Mouse (Mus musculus): Measurements from ENCODE around the gene Olfr1124. TPM values are rescaled to one million over a fixed set of nuclear protein-coding genes. Genes with fewer than 3 reads are reported as not detected.
"Not testable (repeated sequence)": the region's sequence is repeated elsewhere in the genome, so short reads cannot be mapped to it uniquely, and the experiment has no call there.

Gene Olfr1124
- 0.08 TPM in 1 of 2 replicates, not detected in the other for polyA plus RNA-seq (2015; fragmentation: Nextera tagmentation; extraction: Ambion mirVana)

- H3K4me2 ChIP-seq (ENCODE audit: low read length): no peak within 1 kb of the TSS
- H3K36me3 ChIP-seq (ENCODE audit: control insufficient read depth, insufficient read depth, low read length): no peaks in the 10 kb centered on the region
- H3K4me3 ChIP-seq (ENCODE audit: low read depth, low read length): no peak within 1 kb of the TSS
- no peaks in the 10 kb centered on the region for H3K4me1 ChIP-seq (ENCODE audit: control insufficient read depth, insufficient read depth, low read length)
- no peak for ATAC-seq
- H3K9me3 ChIP-seq (replicated peaks; ENCODE audit: control insufficient read depth, low read length, poor library complexity, severe bottlenecking): no peaks in the 10 kb centered on the region
- H3K27me3 ChIP-seq (ENCODE audit: control insufficient read depth, insufficient read depth, low read depth, low read length): no peaks in the 10 kb centered on the region
- H3K27ac ChIP-seq (ENCODE audit: low read length): no peak within 1 kb of the TSS
- H3K9ac ChIP-seq (ENCODE audit: low read depth, low read length): no peak within 1 kb of the TSS
- WGBS: 93% methylated on average over 1 of the region's 1 CpGs
These were observed at the start of gene Olfr1124 for GRCm38 (mm10) chr2:87429975-87430374. Olfr1124 (plus strand) TSS chr2:87430275.

GRCm38 (mm10) chr2:87383935-87384334 is 46.1 kb upstream of the Olfr1124 start:
- Histone ChIP-seq H3K4me1 (ENCODE audit: control insufficient read depth, insufficient read depth, low read length) (no peaks in the 10 kb centered on the region), H3K4me2 (ENCODE audit: low read length) (no peak overlapping the region), H3K4me3 (ENCODE audit: low read depth, low read length) (no peak overlapping the region), H3K36me3 (ENCODE audit: control insufficient read depth, insufficient read depth, low read length) (no peaks in the 10 kb centered on the region), H3K9me3 (replicated peaks; ENCODE audit: control insufficient read depth, low read length, poor library complexity, severe bottlenecking) (no peaks in the 10 kb centered on the region), H3K27ac (ENCODE audit: low read length) (no peak overlapping the region), H3K27me3 (ENCODE audit: control insufficient read depth, insufficient read depth, low read depth, low read length) (no peaks in the 10 kb centered on the region), H3K9ac (ENCODE audit: low read depth, low read length) (no peak overlapping the region)
- ATAC-seq: no peak
- WGBS: 86% methylated on average over 2 of the region's 2 CpGs

GRCm38 (mm10) chr2:87385549-87385948 is 44.5 kb upstream of the Olfr1124 start, which contains the start of gene Olfr1122:
Olfr1122 (plus strand) TSS chr2:87385849.
- Histone ChIP-seq H3K9ac (ENCODE audit: low read depth, low read length) (no peak within 1 kb of the TSS), H3K36me3 (ENCODE audit: control insufficient read depth, insufficient read depth, low read length) (no peaks in the 10 kb centered on the region), H3K4me1 (ENCODE audit: control insufficient read depth, insufficient read depth, low read length) (no peaks in the 10 kb centered on the region), H3K4me3 (ENCODE audit: low read depth, low read length) (no peak within 1 kb of the TSS), H3K9me3 (replicated peaks; ENCODE audit: control insufficient read depth, low read length, poor library complexity, severe bottlenecking) (no peaks in the 10 kb centered on the region), H3K4me2 (ENCODE audit: low read length) (no peak within 1 kb of the TSS), H3K27me3 (ENCODE audit: control insufficient read depth, insufficient read depth, low read depth, low read length) (no peaks in the 10 kb centered on the region), H3K27ac (ENCODE audit: low read length) (no peak within 1 kb of the TSS)
- WGBS: 88% methylated on average over 2 of the region's 2 CpGs
- no peak for ATAC-seq

- not testable (repeated sequence) for H3K27me3 ChIP-seq (ENCODE audit: control insufficient read depth, insufficient read depth, low read depth, low read length); ATAC-seq
- 98% methylated on average over 5 of the region's 5 CpGs for WGBS
These were observed 36.5 kb upstream of the Olfr1124 start for GRCm38 (mm10) chr2:87393605-87394004.

GRCm38 (mm10) chr2:87394686-87395085 is 35.4 kb upstream of the Olfr1124 start:
- H3K4me3 ChIP-seq (ENCODE audit: low read depth, low read length); H3K4me1 ChIP-seq (ENCODE audit: control insufficient read depth, insufficient read depth, low read length); H3K27me3 ChIP-seq (ENCODE audit: control insufficient read depth, insufficient read depth, low read depth, low read length); H3K4me2 ChIP-seq (ENCODE audit: low read length); H3K36me3 ChIP-seq (ENCODE audit: control insufficient read depth, insufficient read depth, low read length); H3K9ac ChIP-seq (ENCODE audit: low read depth, low read length); H3K9me3 ChIP-seq (replicated peaks; ENCODE audit: control insufficient read depth, low read length, poor library complexity, severe bottlenecking); H3K27ac ChIP-seq (ENCODE audit: low read length); ATAC-seq: not testable (repeated sequence)
- WGBS: 81% methylated on average over 7 of the region's 7 CpGs

More at GRCm38 (mm10) chr2:87393605-87394004, 36.5 kb upstream of the Olfr1124 start:
- H3K4me2 ChIP-seq (ENCODE audit: low read length); H3K36me3 ChIP-seq (ENCODE audit: control insufficient read depth, insufficient read depth, low read length); H3K4me1 ChIP-seq (ENCODE audit: control insufficient read depth, insufficient read depth, low read length); H3K9ac ChIP-seq (ENCODE audit: low read depth, low read length); H3K27ac ChIP-seq (ENCODE audit: low read length); H3K9me3 ChIP-seq (replicated peaks; ENCODE audit: control insufficient read depth, low read length, poor library complexity, severe bottlenecking); H3K4me3 ChIP-seq (ENCODE audit: low read depth, low read length): not testable (repeated sequence)

GRCm38 (mm10) chr2:87416335-87416734 is 13.7 kb upstream of the Olfr1124 start, which contains the start of gene Olfr1123:
Olfr1123 (plus strand) TSS chr2:87416635.
- Histone ChIP-seq H3K4me2 (ENCODE audit: low read length) (no peak within 1 kb of the TSS), H3K4me1 (ENCODE audit: control insufficient read depth, insufficient read depth, low read length) (no peaks in the 10 kb centered on the region), H3K27ac (ENCODE audit: low read length) (no peak within 1 kb of the TSS), H3K36me3 (ENCODE audit: control insufficient read depth, insufficient read depth, low read length) (no peaks in the 10 kb centered on the region), H3K4me3 (ENCODE audit: low read depth, low read length) (no peak within 1 kb of the TSS), H3K9ac (ENCODE audit: low read depth, low read length) (no peak within 1 kb of the TSS), H3K27me3 (ENCODE audit: control insufficient read depth, insufficient read depth, low read depth, low read length) (no peaks in the 10 kb centered on the region), H3K9me3 (replicated peaks; ENCODE audit: control insufficient read depth, low read length, poor library complexity, severe bottlenecking) (no peaks in the 10 kb centered on the region)
- WGBS: 94% methylated on average over 1 of the region's 1 CpGs
- ATAC-seq: no peak

GRCm38 (mm10) chr2:87437731-87438130 is 7.7 kb downstream of the Olfr1124 start:
- WGBS: 93% methylated on average over 16 of the region's 16 CpGs
- H3K9me3 ChIP-seq (replicated peaks; ENCODE audit: control insufficient read depth, low read length, poor library complexity, severe bottlenecking): no peaks in the 10 kb centered on the region
- no peaks in the 10 kb centered on the region for H3K27me3 ChIP-seq (ENCODE audit: control insufficient read depth, insufficient read depth, low read depth, low read length)
- no peak overlapping the region for H3K27ac ChIP-seq (ENCODE audit: low read length)
- H3K4me2 ChIP-seq (ENCODE audit: low read length): no peak overlapping the region
- no peaks in the 10 kb centered on the region for H3K4me1 ChIP-seq (ENCODE audit: control insufficient read depth, insufficient read depth, low read length)
- no peak for ATAC-seq
- H3K36me3 ChIP-seq (ENCODE audit: control insufficient read depth, insufficient read depth, low read length): no peaks in the 10 kb centered on the region
- H3K9ac ChIP-seq (ENCODE audit: low read depth, low read length): no peak overlapping the region
- no peak overlapping the region for H3K4me3 ChIP-seq (ENCODE audit: low read depth, low read length)

GRCm38 (mm10) chr2:87453662-87454061 is 23.6 kb downstream of the Olfr1124 start, which contains the start of gene Olfr1126:
Olfr1126 (plus strand) TSS chr2:87453962.
- Histone ChIP-seq H3K9me3 (replicated peaks; ENCODE audit: control insufficient read depth, low read length, poor library complexity, severe bottlenecking) (no peaks in the 10 kb centered on the region), H3K27ac (ENCODE audit: low read length) (no peak within 1 kb of the TSS), H3K36me3 (ENCODE audit: control insufficient read depth, insufficient read depth, low read length) (no peaks in the 10 kb centered on the region), H3K4me2 (ENCODE audit: low read length) (no peak within 1 kb of the TSS), H3K4me3 (ENCODE audit: low read depth, low read length) (no peak within 1 kb of the TSS), H3K27me3 (ENCODE audit: control insufficient read depth, insufficient read depth, low read depth, low read length) (no peaks in the 10 kb centered on the region), H3K9ac (ENCODE audit: low read depth, low read length) (no peak within 1 kb of the TSS), H3K4me1 (ENCODE audit: control insufficient read depth, insufficient read depth, low read length) (no peaks in the 10 kb centered on the region)
- ATAC-seq: no peak

GRCm38 (mm10) chr2:87461769-87462168 is 31.7 kb downstream of the Olfr1124 start:
- 93% methylated on average over 4 of the region's 4 CpGs for WGBS

More at GRCm38 (mm10) chr2:87461769-87462168, 31.7 kb downstream of the Olfr1124 start:
- Histone ChIP-seq H3K27ac (ENCODE audit: low read length) (no peak overlapping the region), H3K4me3 (ENCODE audit: low read depth, low read length) (no peak overlapping the region), H3K36me3 (ENCODE audit: control insufficient read depth, insufficient read depth, low read length) (no peaks in the 10 kb centered on the region), H3K4me2 (ENCODE audit: low read length) (no peak overlapping the region), H3K9ac (ENCODE audit: low read depth, low read length) (no peak overlapping the region), H3K4me1 (ENCODE audit: control insufficient read depth, insufficient read depth, low read length) (no peaks in the 10 kb centered on the region), H3K9me3 (replicated peaks; ENCODE audit: control insufficient read depth, low read length, poor library complexity, severe bottlenecking) (no peaks in the 10 kb centered on the region), H3K27me3 (ENCODE audit: control insufficient read depth, insufficient read depth, low read depth, low read length) (no peaks in the 10 kb centered on the region)
- no peak for ATAC-seq

Data from midbrain, embryonic 16.5 days (tissue).